Mouse (Mus musculus): Measurements from ENCODE around the gene Qpctl. TPM values are rescaled to one million over a fixed set of nuclear protein-coding genes. Genes with fewer than 3 reads are reported as not detected.

Gene Qpctl
- 7.0 TPM for polyA plus RNA-seq (2014; fragmentation: Illumina TruSeq; extraction: RNeasy Lipid Tissue Mini Kit (QIAGEN cat#74804); ENCODE audit: low read depth, low replicate concordance)

GRCm38 (mm10) chr7:19148875-19149541, at the start of gene Qpctl:
Qpctl (minus strand) TSS chr7:19149291.

DNA sequence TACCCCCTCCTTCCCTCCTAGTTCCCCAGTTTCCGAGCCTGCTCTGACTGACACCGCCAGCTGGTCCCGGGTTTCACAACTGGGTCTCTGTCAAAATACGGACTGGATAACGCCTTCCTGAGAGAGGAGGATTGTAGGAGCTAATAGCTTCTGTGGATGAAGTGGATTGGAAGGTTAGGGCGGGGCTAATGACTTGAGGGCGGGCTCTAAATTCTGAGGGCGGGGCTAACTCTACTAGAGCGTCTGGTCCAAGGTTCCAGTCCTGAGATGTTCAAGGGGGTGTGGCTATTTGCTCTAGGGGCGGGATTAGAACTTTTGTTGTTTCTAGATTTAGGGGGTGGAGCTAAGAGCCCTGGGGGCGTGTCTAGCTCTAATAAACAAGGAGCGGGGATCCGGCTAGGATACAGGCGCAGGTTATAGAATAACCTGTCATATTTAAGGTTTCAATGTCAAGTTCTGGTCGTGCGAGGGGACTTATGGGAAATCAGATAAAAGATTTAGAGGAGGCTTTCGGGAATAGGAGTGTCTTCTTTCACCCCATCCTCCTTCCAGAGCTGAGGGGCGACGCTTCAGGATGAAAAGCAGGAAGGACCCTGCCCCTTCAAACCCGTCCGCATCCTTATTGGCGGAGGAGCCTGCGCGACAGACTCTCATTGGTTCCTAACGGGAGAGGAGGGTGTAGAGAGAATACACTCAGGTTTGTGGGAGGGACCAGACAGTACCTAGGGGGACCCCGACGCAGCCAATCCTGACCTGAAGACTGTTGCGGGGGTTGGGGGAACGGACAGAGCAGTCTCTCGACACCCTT, 26.8 kb upstream of the Qpctl start, which contains the start of gene Eml2:
TSS of gene Eml2 (plus strand) at position 714 of the 808 bp plus-strand sequence.

GRCm38 (mm10) chr7:19165656-19166423, 16.7 kb upstream of the Qpctl start, which contains the start of gene Gipr:
Gipr (minus strand) TSS chr7:19166127.

GRCm38 (mm10) chr7:19149626-19150025, 535 bp upstream of the Qpctl start, which contains the start of gene Snrpd2:
Snrpd2 (plus strand) TSS chr7:19149722.

GRCm38 (mm10) chr7:19119631-19120429, 29.3 kb downstream of the Qpctl start, which contains the start of gene Fbxo46:
Fbxo46 (plus strand) TSS chr7:19119859.

DNA sequence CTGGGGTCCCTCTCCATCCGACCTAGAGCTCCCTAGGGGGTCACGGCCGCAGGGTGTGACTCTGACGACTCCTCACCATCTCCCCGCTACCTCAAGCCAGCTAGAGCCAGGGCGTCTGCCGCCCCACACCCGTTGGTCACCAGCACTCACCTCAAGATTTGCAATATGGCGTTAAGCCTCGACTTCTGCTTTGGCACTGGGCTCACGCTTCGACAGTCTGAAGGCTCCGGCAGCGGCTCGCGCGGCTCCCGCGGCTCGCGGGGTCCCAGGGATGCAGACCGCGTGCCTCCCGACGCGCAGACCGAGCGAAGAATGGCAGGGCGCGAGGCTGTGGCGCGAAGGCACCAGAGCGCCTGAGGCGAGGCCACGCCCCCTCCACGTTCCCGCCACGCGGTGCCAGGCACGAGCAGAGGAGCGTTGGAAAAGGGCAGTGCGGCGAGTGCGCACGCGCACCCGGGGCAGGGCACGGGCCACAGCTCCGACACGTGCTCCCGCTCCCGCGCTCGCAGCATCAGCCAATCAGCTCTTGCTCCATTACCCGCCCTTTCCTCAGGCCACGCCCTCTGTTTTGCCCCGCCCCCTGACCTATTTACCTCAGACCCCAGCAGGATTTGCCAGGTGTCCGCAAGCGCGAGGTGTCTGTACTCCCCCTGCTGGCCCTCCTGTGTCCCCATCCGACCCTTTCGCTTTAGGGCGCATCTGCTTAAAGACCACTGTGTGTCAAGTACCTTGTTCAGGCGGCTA, 30.9 kb downstream of the Qpctl start, which contains the start of gene Gm4969:
TSS of gene Gm4969 (minus strand) at position 341 of the 744 bp plus-strand sequence.

GRCm38 (mm10) chr7:19094471-19094825, 54.6 kb downstream of the Qpctl start, which contains the start of gene Six5:
Six5 (plus strand) TSS chr7:19094594.

Other genes with a start within 250 kb of the Qpctl start
- gene Ccdc61, start 238.9 kb downstream of the Qpctl start, polyA plus RNA-seq (2014; fragmentation: Illumina TruSeq; extraction: RNeasy Lipid Tissue Mini Kit (QIAGEN cat#74804); ENCODE audit: low read depth, low replicate concordance), result 4.1 TPM
- gene Nova2, start 223.4 kb downstream of the Qpctl start, polyA plus RNA-seq (2014; fragmentation: Illumina TruSeq; extraction: RNeasy Lipid Tissue Mini Kit (QIAGEN cat#74804); ENCODE audit: low read depth, low replicate concordance), result 0.25 TPM
- not detected for gene Nanos2, start 161.9 kb downstream of the Qpctl start, polyA plus RNA-seq (2014; fragmentation: Illumina TruSeq; extraction: RNeasy Lipid Tissue Mini Kit (QIAGEN cat#74804); ENCODE audit: low read depth, low replicate concordance)
- not detected for gene Mypop, start 158.0 kb downstream of the Qpctl start, polyA plus RNA-seq (2014; fragmentation: Illumina TruSeq; extraction: RNeasy Lipid Tissue Mini Kit (QIAGEN cat#74804); ENCODE audit: low read depth, low replicate concordance)
- 1.6 TPM for gene Irf2bp1, start 145.2 kb downstream of the Qpctl start, polyA plus RNA-seq (2014; fragmentation: Illumina TruSeq; extraction: RNeasy Lipid Tissue Mini Kit (QIAGEN cat#74804); ENCODE audit: low read depth, low replicate concordance)
- gene Foxa3, start 125.8 kb downstream of the Qpctl start, polyA plus RNA-seq (2014; fragmentation: Illumina TruSeq; extraction: RNeasy Lipid Tissue Mini Kit (QIAGEN cat#74804); ENCODE audit: low read depth, low replicate concordance), result 20.9 TPM
- 4.3 TPM for gene Sympk, start 124.9 kb downstream of the Qpctl start, polyA plus RNA-seq (2014; fragmentation: Illumina TruSeq; extraction: RNeasy Lipid Tissue Mini Kit (QIAGEN cat#74804); ENCODE audit: low read depth, low replicate concordance)
- gene Rsph6a, start 94.6 kb downstream of the Qpctl start, polyA plus RNA-seq (2014; fragmentation: Illumina TruSeq; extraction: RNeasy Lipid Tissue Mini Kit (QIAGEN cat#74804); ENCODE audit: low read depth, low replicate concordance), result not detected
- not detected for gene Dmwd, start 73.1 kb downstream of the Qpctl start, polyA plus RNA-seq (2014; fragmentation: Illumina TruSeq; extraction: RNeasy Lipid Tissue Mini Kit (QIAGEN cat#74804); ENCODE audit: low read depth, low replicate concordance)
- 12.7 TPM for gene Dmpk, start 65.4 kb downstream of the Qpctl start, polyA plus RNA-seq (2014; fragmentation: Illumina TruSeq; extraction: RNeasy Lipid Tissue Mini Kit (QIAGEN cat#74804); ENCODE audit: low read depth, low replicate concordance)
- gene Six5, start 54.7 kb downstream of the Qpctl start, polyA plus RNA-seq (2014; fragmentation: Illumina TruSeq; extraction: RNeasy Lipid Tissue Mini Kit (QIAGEN cat#74804); ENCODE audit: low read depth, low replicate concordance), result 1.1 TPM
- gene Gm4969, start 30.9 kb downstream of the Qpctl start, polyA plus RNA-seq (2014; fragmentation: Illumina TruSeq; extraction: RNeasy Lipid Tissue Mini Kit (QIAGEN cat#74804); ENCODE audit: low read depth, low replicate concordance), result not detected
- gene Fbxo46, start 29.4 kb downstream of the Qpctl start, polyA plus RNA-seq (2014; fragmentation: Illumina TruSeq; extraction: RNeasy Lipid Tissue Mini Kit (QIAGEN cat#74804); ENCODE audit: low read depth, low replicate concordance), result 0.60 TPM
- gene Snrpd2, start 431 bp upstream of the Qpctl start, polyA plus RNA-seq (2014; fragmentation: Illumina TruSeq; extraction: RNeasy Lipid Tissue Mini Kit (QIAGEN cat#74804); ENCODE audit: low read depth, low replicate concordance), result 2.1 TPM
- 0.44 TPM for gene Gipr, start 16.8 kb upstream of the Qpctl start, polyA plus RNA-seq (2014; fragmentation: Illumina TruSeq; extraction: RNeasy Lipid Tissue Mini Kit (QIAGEN cat#74804); ENCODE audit: low read depth, low replicate concordance)
- gene Eml2, start 27.1 kb upstream of the Qpctl start, polyA plus RNA-seq (2014; fragmentation: Illumina TruSeq; extraction: RNeasy Lipid Tissue Mini Kit (QIAGEN cat#74804); ENCODE audit: low read depth, low replicate concordance), result 0.76 TPM
- gene Gpr4, start 63.2 kb upstream of the Qpctl start, polyA plus RNA-seq (2014; fragmentation: Illumina TruSeq; extraction: RNeasy Lipid Tissue Mini Kit (QIAGEN cat#74804); ENCODE audit: low read depth, low replicate concordance), result 0.76 TPM
- gene Opa3, start 79.0 kb upstream of the Qpctl start, polyA plus RNA-seq (2014; fragmentation: Illumina TruSeq; extraction: RNeasy Lipid Tissue Mini Kit (QIAGEN cat#74804); ENCODE audit: low read depth, low replicate concordance), result 12.0 TPM
- gene Vasp, start 122.5 kb upstream of the Qpctl start, polyA plus RNA-seq (2014; fragmentation: Illumina TruSeq; extraction: RNeasy Lipid Tissue Mini Kit (QIAGEN cat#74804); ENCODE audit: low read depth, low replicate concordance), result 121 TPM
- gene Ppm1n, start 130.8 kb upstream of the Qpctl start, polyA plus RNA-seq (2014; fragmentation: Illumina TruSeq; extraction: RNeasy Lipid Tissue Mini Kit (QIAGEN cat#74804); ENCODE audit: low read depth, low replicate concordance), result not detected
- gene Rtn2, start 133.3 kb upstream of the Qpctl start, polyA plus RNA-seq (2014; fragmentation: Illumina TruSeq; extraction: RNeasy Lipid Tissue Mini Kit (QIAGEN cat#74804); ENCODE audit: low read depth, low replicate concordance), result 1.6 TPM
- 1.4 TPM for gene Fosb, start 160.8 kb upstream of the Qpctl start, polyA plus RNA-seq (2014; fragmentation: Illumina TruSeq; extraction: RNeasy Lipid Tissue Mini Kit (QIAGEN cat#74804); ENCODE audit: low read depth, low replicate concordance)
- gene Ercc1, start 195.5 kb upstream of the Qpctl start, polyA plus RNA-seq (2014; fragmentation: Illumina TruSeq; extraction: RNeasy Lipid Tissue Mini Kit (QIAGEN cat#74804); ENCODE audit: low read depth, low replicate concordance), result 0.63 TPM
- 0.95 TPM for gene Cd3eap, start 210.2 kb upstream of the Qpctl start, polyA plus RNA-seq (2014; fragmentation: Illumina TruSeq; extraction: RNeasy Lipid Tissue Mini Kit (QIAGEN cat#74804); ENCODE audit: low read depth, low replicate concordance)
- not detected for gene Ppp1r13l, start 210.5 kb upstream of the Qpctl start, polyA plus RNA-seq (2014; fragmentation: Illumina TruSeq; extraction: RNeasy Lipid Tissue Mini Kit (QIAGEN cat#74804); ENCODE audit: low read depth, low replicate concordance)
- 1.1 TPM for gene Ercc2, start 232.7 kb upstream of the Qpctl start, polyA plus RNA-seq (2014; fragmentation: Illumina TruSeq; extraction: RNeasy Lipid Tissue Mini Kit (QIAGEN cat#74804); ENCODE audit: low read depth, low replicate concordance)

Measured in sigmoid colon, adult 10 weeks (tissue).